Mouse (Mus musculus) intestine, postnatal 0 days (tissue): ENCODE data around the gene Pomgnt2. TPM values are rescaled to one million over a fixed set of nuclear protein-coding genes. Genes with fewer than 3 reads are reported as not detected.

ENCODE experiments used
- ATAC-seq: fragments of 200-750 bp; cut with Nextera tagmentation; 2 replicates; pipeline ENCODE4 v1.8.0; 2017; ENCODE audit warnings: mild to moderate bottlenecking, moderate TSS enrichment, moderate library complexity
- H3K27ac ChIP-seq: fragments of 300-500 bp; sonication (generic); 2 replicates; pipeline ENCODE4 v1.5.1; 2014; ENCODE audit warnings: mild to moderate bottlenecking, low read depth, low read length, moderate library complexity
- H3K27me3 ChIP-seq: fragments of 300-500 bp; sonication (generic); replicated peaks from 2 replicates; pipeline ENCODE4 v1.6.1; 2014; ENCODE audit warnings: low read length, mixed read lengths; ENCODE audit not compliant: control insufficient read depth, insufficient read depth
- H3K36me3 ChIP-seq: fragments of 300-500 bp; sonication (generic); 2 replicates; pipeline ENCODE4 v1.6.1; 2014; ENCODE audit warnings: mild to moderate bottlenecking, moderate library complexity; ENCODE audit not compliant: control insufficient read depth, insufficient read depth
- H3K4me1 ChIP-seq: fragments of 300-500 bp; sonication (generic); replicated peaks from 2 replicates; pipeline ENCODE4 v1.6.1; 2014; ENCODE audit warnings: antibody characterized with exemption, low read length, mixed read lengths; ENCODE audit not compliant: control insufficient read depth, insufficient read depth
- H3K4me2 ChIP-seq: fragments of 300-500 bp; sonication (generic); replicated peaks from 2 replicates; pipeline ENCODE4 v1.6.1; 2014; ENCODE audit warnings: low read depth, mild to moderate bottlenecking, moderate library complexity
- H3K4me3 ChIP-seq: fragments of 300-500 bp; sonication (generic); 2 replicates; pipeline ENCODE4 v1.5.1; 2014; ENCODE audit warnings: low read depth, low read length
- H3K9ac ChIP-seq: fragments of 300-500 bp; sonication (generic); 2 replicates; pipeline ENCODE4 v1.6.1; 2014; ENCODE audit warnings: mild to moderate bottlenecking, low read depth, low read length
- H3K9me3 ChIP-seq: fragments of 300-500 bp; sonication (generic); 2 replicates; pipeline ENCODE4 v1.6.1; 2016; ENCODE audit warnings: mixed run types; ENCODE audit not compliant: control insufficient read depth
- CTCF ChIP-seq: sonication (generic); IDR thresholded peaks from 2 replicates; pipeline ENCODE4 v1.5.1; 2016; ENCODE audit warnings: low read depth, mild to moderate bottlenecking, control low read depth, antibody characterized with exemption, moderate library complexity
- WGBS: fragments of 180-500 bp; shearing (Covaris S2); extraction: QIAGEN DNeasy Blood & Tissue Kit; methylation state at CpG from one replicate; pipeline ENCODE4 v1.1.7; 2014; 5-methylcytosine and 5-hydroxymethylcytosine counted together
- polyA plus RNA-seq: library from polyadenylated mRNA; unstranded; fragments of >200 nt; fragmentation: Nextera tagmentation; extraction: Ambion mirVana; gene quantifications from 2 replicates; pipeline ENCODE4 v1.2.1, GENCODE M21; 2015

The Pomgnt2 gene
- 5.7 and 7.3 TPM in 2 replicates for polyA plus RNA-seq

DNA sequence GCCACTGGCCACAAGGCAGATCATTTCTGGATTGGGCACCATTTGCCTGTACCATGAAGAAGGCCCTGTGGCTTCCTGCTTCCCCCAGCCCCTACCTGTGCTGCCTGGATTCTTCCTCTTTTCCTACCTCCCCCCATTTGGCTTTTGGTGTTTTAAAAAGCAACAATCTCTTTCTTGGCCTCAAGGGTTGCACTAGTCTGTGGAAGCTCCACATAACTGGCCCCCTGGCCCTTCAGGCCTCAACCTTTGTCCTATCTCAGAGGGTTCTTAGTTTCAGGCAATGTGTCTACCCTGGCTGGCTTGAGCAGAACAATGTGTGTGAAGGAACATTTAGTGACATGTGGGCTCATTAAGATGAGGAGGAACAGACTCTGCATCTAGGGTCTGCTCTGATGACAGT, at the start of gene Pomgnt2:
Pomgnt2 (minus strand) TSS at position 101 of the 400 bp plus-strand sequence.
- no peaks in the 10 kb centered on the region for H3K9me3 ChIP-seq
- ATAC-seq = no peak
- no peaks in the 10 kb centered on the region for H3K4me1 ChIP-seq
- no peak for TF ChIP-seq CTCF
- H3K9ac ChIP-seq = peak within 1 kb of the TSS; percentile 80; the same call in 1 of the 2 replicates
- no peak within 1 kb of the TSS for H3K27ac ChIP-seq
- no peaks in the 10 kb centered on the region for H3K27me3 ChIP-seq
- no peaks in the 10 kb centered on the region; the same call in 1 of the 2 replicates for H3K36me3 ChIP-seq
- peak within 1 kb of the TSS; percentile 100 for H3K4me2 ChIP-seq
- H3K4me3 ChIP-seq = peak within 1 kb of the TSS; percentile 74

DNA sequence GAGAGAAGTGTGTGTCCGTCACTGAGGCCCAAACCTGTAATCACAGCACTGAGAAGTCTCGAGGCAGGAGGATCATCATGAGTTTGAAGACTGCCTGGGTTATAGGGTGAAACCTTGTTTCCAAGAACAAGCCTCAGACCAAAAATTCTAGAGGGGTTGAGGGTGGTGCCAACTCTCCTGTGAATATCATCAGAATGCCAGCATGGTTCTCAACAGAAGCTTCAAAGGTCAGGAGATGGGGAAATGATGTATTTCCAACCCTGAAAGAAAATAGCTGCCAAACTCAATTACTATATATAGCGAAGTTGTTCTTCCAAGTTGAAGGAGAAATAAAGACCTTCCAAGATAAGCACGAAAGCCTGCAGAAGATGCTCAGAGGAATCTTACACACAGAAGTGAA, 42.9 kb upstream of the Pomgnt2 start:
- no peak overlapping the region for H3K27ac ChIP-seq
- H3K9ac ChIP-seq = no peak overlapping the region
- H3K4me2 ChIP-seq = no peak overlapping the region
- H3K27me3 ChIP-seq = no peaks in the 10 kb centered on the region
- H3K36me3 ChIP-seq = no peaks in the 10 kb centered on the region
- no peaks in the 10 kb centered on the region for H3K4me1 ChIP-seq
- H3K4me3 ChIP-seq = no peak overlapping the region
- no peak for ATAC-seq
- TF ChIP-seq CTCF = no peak
- H3K9me3 ChIP-seq = no peaks in the 10 kb centered on the region
- WGBS = 70% methylated on average over 4 of the region's 4 CpGs

DNA sequence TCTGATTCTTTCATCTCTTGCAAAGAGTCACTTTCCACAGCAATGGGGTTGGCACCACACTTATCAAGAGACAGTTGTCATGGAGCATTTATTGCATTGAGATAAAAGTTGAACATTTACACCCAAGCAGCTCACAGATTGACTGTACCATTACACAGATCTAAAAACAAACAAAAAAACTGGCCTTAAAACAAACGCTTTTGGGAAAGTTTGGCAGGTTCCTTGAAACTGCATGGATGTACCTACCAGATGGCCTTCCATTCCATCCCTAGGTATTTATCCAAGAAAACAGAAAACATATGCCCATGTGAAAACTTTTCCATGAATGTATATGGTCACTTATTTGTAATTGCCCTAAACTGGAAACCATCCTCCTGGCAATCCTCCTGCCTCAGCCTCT, 41.7 kb upstream of the Pomgnt2 start:
- Histone ChIP-seq H3K4me2 (no peak overlapping the region), H3K27me3 (no peaks in the 10 kb centered on the region), H3K9ac (no peak overlapping the region), H3K36me3 (no peaks in the 10 kb centered on the region), H3K27ac (no peak overlapping the region), H3K9me3 (no peaks in the 10 kb centered on the region), H3K4me1 (no peaks in the 10 kb centered on the region), H3K4me3 (no peak overlapping the region)
- ATAC-seq = no peak
- TF ChIP-seq CTCF = no peak
- 48% methylated on average over 1 of the region's 1 CpGs for WGBS

DNA sequence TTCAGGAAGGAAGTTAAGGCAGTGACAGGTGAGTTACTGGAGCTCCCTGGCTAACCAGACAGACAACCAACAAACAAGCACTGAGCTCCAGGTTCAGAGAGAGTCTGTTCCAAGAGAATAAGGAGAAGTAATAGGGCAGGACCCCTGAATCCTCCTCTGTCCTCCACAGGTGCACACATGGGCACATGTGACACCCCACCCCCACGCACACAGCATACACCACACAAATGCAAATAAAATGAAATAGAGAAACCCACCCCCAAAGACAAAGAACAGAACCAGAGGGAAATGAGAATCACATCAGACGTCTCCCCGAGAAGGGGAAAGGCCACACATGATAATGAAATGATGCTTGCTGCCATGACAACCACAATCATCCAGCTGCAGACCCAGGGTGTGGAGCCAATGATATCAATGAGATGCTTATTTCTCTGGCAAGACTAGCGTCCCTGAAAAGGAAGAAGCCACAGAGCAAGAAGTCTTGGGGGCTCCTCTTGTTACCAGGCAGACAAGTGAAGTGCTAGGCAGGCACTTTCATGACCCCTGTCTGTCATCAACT, 39.7 kb upstream of the Pomgnt2 start:
- 58% methylated on average over 4 of the region's 4 CpGs for WGBS
- Histone ChIP-seq H3K27me3 (no peaks in the 10 kb centered on the region), H3K4me2 (no peak overlapping the region), H3K9me3 (no peaks in the 10 kb centered on the region), H3K9ac (no peak overlapping the region), H3K36me3 (no peaks in the 10 kb centered on the region), H3K4me3 (no peak overlapping the region), H3K4me1 (no peaks in the 10 kb centered on the region), H3K27ac (no peak overlapping the region)
- no peak for TF ChIP-seq CTCF
- no peak for ATAC-seq

DNA sequence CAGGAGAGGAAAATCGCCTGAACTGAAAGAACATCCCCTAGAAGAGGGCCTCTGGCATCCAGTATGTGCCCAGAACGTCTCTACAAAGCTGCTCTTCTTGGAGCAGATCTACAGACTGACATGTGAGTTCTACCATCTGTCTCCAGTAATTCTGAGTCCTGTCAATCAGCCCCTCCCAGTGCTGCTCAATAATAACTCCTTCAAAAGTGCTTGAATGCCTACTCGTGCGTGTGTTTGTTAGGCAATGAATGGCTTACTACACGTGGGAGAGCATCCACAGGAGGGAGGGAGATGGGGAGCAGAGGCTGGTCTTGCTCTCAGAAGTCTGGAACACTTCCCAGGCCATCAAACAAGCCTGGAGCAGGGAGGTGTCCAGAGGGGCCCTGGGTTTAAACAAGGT, 38.9 kb upstream of the Pomgnt2 start:
- H3K4me1 ChIP-seq = no peaks in the 10 kb centered on the region
- H3K36me3 ChIP-seq = no peaks in the 10 kb centered on the region
- 29% methylated on average over 5 of the region's 5 CpGs for WGBS

DNA sequence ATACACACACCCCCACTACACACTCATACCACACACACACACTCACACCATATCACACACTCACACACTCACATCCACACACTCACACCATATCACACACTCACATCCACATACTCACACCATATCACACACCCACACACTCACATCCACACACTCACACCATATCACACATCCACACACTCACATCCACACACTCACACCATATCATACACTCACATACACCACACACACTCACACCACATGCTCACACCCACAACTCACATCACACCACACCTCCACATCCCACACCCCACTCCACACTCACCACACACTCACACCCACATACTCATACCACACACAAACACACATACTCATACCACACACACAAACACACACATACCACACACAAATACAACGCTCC, 38.0 kb upstream of the Pomgnt2 start:
- H3K9me3 ChIP-seq = no peaks in the 10 kb centered on the region
- H3K4me2 ChIP-seq = no peak overlapping the region
- no peak overlapping the region for H3K9ac ChIP-seq
- no peak for TF ChIP-seq CTCF
- 97% methylated on average over 1 of the region's 1 CpGs for WGBS
- H3K36me3 ChIP-seq = no peaks in the 10 kb centered on the region
- H3K4me3 ChIP-seq = no peak overlapping the region
- no peaks in the 10 kb centered on the region for H3K4me1 ChIP-seq
- H3K27ac ChIP-seq = no peak overlapping the region
- H3K27me3 ChIP-seq = no peaks in the 10 kb centered on the region
- ATAC-seq = no peak

More for the DNA sequence above, 38.9 kb upstream of the Pomgnt2 start:
- no peak for TF ChIP-seq CTCF
- ATAC-seq = no peak
- Histone ChIP-seq H3K9ac (no peak overlapping the region), H3K27me3 (no peaks in the 10 kb centered on the region), H3K27ac (no peak overlapping the region), H3K4me2 (no peak overlapping the region), H3K9me3 (no peaks in the 10 kb centered on the region), H3K4me3 (no peak overlapping the region)

DNA sequence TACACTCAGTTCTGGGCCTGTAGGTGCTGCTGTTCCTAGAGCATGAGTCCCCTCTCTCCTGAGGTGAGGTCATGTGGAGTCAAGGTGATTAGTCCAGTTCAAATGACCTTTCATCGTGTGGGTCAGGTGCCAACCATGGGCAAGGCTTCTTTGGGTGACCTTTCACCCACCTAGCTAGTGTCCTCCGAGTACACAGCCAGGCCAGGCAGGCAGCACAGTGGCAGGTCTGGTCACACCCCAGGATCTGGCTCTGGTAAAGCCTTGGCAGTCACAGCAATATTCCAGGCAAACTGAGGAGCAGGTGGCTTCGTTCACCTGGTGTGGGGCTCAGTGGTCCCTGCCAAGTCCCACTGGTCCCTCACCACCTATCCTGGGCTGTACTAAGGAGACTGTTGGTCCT, 35.2 kb upstream of the Pomgnt2 start:
- Histone ChIP-seq H3K4me1 (no peaks in the 10 kb centered on the region), H3K27ac (no peak overlapping the region), H3K27me3 (no peaks in the 10 kb centered on the region), H3K4me3 (no peak overlapping the region), H3K36me3 (no peaks in the 10 kb centered on the region), H3K4me2 (no peak overlapping the region), H3K9me3 (no peaks in the 10 kb centered on the region), H3K9ac (no peak overlapping the region)
- no peak for ATAC-seq
- no peak for TF ChIP-seq CTCF
- 60% methylated on average over 3 of the region's 3 CpGs for WGBS
